Mouse (Mus musculus): ENCODE results near the gene Pusl1.

Pusl1 gene

GRCm38 (mm10) chr4:155891551-155892001, at the start of gene Pusl1, which contains the start of gene Acap3:
Gene Pusl1 (minus strand): TSS chr4:155891781.
Gene Acap3 (plus strand): TSS chr4:155891822.
- DNase-seq (ENCODE audit: low read depth, low spot score) = peak; percentile 91

GRCm38 (mm10) chr4:155932031-155932430, 40.5 kb upstream of the Pusl1 start:
- DNase-seq (ENCODE audit: low read depth, low spot score) = no peak

DNA sequence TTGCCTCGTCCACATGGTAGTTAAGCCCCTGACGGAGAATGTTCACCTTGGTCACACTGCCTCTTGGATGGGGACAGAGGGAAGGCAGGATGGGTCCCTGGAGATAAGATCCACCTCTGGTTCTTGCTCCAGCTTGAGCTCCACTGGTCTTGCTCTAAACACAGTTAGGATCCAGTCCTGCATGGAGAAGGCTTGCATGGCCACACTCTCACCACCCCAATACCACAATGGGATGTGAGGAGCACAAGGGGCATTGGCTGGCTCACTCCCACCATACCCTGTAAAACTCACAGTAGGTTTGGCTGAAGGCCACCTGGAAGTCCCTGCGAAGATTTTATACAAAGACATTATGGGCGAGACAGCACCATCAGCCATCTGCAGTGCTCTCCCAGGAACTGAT, 17.2 kb upstream of the Pusl1 start:
- no peak for DNase-seq (ENCODE audit: low read depth, low spot score)

DNA sequence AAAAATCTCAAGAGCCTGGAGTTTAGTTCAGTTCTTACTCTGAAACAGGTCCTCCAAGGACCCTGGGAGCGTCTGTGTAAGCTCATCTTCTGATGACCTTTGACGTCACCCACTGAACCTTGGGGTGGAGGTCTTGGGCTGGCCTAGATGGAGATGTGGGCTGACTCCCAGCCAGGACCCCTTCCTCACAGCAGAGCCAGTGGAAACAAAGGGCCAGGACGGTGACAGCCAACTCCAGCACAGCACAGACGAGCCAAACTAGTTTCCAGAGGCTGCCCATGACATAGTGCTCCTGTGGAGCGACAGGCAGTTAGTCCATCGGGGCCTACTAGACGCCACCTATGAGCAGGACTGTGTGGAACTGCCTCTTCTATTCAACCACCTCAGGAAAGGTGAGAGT, 16.7 kb upstream of the Pusl1 start:
- DNase-seq (ENCODE audit: low read depth, low spot score) = no peak

- no peak for DNase-seq (ENCODE audit: low read depth, low spot score)
Observed at GRCm38 (mm10) chr4:155907003-155907402, 15.4 kb upstream of the Pusl1 start.

DNA sequence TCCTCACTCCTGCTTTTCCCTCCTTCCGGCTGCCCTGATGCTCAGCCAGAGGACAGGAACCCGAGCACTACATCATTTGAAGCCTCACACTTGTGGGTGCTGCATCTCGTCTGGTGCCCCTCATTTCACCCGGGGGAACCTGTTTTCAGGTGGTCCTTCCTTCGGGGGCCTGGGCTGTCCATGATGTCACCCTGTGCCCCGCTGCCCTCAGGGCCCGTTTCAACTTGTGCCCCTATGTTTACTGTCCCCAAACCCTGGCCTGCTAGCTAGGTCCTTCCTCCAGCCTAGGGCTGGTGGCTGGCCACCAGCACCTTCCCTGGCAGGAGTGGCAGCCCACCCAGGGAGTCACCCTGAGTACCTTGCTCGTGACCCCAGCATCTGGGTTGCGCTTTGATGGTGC, 14.5 kb upstream of the Pusl1 start:
- DNase-seq (ENCODE audit: low read depth, low spot score) = no peak

- no peak for DNase-seq (ENCODE audit: low read depth, low spot score)
Observed at GRCm38 (mm10) chr4:155905634-155906033, 14.1 kb upstream of the Pusl1 start.

DNA sequence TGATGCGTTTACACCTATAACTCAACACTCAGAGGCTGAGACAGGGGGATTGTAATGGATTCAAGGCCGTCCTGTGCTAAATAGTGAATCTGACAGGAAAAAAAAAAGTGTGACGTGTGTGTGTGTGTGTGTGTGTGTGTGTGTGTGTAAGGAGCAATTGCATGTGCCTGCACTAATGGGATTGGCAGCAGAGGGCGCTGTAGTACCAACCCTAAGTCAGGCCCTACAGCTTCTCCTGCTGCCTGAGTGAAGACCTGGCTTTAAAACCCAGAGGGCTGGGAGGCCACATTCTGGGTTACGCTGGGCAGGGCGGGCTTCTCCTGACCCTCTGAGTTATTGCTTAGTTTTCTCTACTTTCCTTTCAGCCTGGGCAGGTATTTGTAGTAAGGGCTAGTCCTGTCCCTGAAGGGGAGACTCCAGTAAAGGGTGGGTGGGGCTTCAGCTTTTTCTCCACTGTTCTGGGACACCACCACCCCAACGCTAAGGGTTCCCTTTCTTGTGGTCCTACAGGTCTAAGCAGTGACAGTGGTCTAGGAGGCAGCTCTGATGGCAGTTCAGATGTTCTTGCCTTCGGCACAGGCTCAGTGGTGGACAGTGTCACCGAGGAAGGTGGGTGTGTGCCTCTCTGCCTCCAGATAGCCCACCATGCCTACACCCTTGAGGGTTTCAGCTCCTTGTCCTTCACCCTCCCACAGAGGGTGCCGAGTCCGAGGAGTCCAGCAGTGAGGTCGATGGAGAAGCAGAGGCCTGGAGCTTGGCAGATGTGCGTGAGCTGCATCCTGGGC, 12.9 kb upstream of the Pusl1 start:
- DNase-seq (ENCODE audit: low read depth, low spot score) = no peak

DNA sequence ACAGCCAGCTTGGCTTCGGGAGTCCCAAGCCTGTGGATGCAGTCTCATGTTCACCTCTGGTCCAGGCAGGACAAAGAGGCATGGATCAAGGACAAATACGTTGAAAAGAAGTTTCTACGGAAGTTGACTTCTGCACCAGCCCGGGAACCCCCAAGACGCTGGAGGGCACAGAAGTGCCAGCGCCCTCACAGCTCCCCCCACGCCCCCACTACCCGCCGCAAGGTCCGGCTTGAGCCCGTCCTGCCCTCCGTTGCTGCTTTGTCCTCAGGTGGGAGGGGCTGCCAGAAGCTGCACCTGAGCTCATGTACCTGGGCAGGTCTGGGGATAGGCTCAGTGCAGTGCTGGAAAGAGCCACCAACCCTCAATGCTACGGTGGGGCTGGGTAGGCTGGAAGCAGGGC, 11.7 kb upstream of the Pusl1 start:
- DNase-seq (ENCODE audit: low read depth, low spot score) = no peak

GRCm38 (mm10) chr4:155901205-155901604, 9.6 kb upstream of the Pusl1 start:
- DNase-seq (ENCODE audit: low read depth, low spot score) = peak; percentile 58

DNA sequence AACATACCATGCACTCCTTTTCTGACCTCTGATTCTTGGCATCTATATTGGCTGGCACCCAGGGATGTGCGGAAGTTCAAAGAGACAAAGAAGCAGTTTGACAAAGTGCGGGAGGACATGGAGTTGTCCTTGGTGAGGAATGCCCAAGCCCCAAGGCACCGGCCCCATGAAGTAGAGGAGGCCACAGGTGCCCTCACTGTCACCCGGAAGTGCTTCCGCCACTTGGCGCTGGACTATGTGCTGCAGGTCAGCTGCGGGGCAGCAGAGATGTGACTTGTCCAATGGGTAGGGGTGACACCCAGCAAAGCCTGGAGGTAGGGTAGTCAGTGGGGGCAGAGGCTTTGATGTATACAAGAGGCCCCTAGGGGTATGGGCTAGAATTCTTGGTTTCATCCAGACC, 7.8 kb upstream of the Pusl1 start:
- no peak for DNase-seq (ENCODE audit: low read depth, low spot score)

- no peak for DNase-seq (ENCODE audit: low read depth, low spot score)
Observed at GRCm38 (mm10) chr4:155898318-155898717, 6.7 kb upstream of the Pusl1 start.

DNA sequence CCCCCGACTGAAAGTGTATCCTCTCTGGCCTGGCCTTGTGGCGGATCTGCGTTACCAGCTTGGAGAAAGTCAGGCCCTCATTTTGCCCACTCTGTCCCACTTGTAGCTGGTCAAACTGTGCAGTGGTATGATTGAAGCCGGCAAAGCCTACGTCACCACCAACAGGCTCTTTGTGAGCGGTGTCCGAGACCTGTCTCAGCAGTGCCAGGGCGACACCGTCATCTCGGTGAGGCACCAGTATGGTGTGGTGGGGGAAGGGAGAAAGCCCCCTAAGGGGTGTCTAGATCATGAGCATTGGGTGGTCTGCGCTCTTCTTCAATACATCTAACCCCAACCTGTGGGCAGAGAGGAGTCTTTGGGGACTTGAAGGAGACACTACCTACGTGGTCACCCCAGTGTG, 4.9 kb upstream of the Pusl1 start:
- DNase-seq (ENCODE audit: low read depth, low spot score) = no peak

- DNase-seq (ENCODE audit: low read depth, low spot score) = no peak
Observed at GRCm38 (mm10) chr4:155895826-155896225, 4.2 kb upstream of the Pusl1 start.

- peak; percentile 67 for DNase-seq (ENCODE audit: low read depth, low spot score)
Observed at GRCm38 (mm10) chr4:155895216-155895615, 3.6 kb upstream of the Pusl1 start.

- peak; percentile 62 for DNase-seq (ENCODE audit: low read depth, low spot score)
Observed at GRCm38 (mm10) chr4:155894311-155894881, 2.8 kb upstream of the Pusl1 start.

GRCm38 (mm10) chr4:155893212-155893690, 1.7 kb upstream of the Pusl1 start:
- DNase-seq (ENCODE audit: low read depth, low spot score) = no peak

DNA sequence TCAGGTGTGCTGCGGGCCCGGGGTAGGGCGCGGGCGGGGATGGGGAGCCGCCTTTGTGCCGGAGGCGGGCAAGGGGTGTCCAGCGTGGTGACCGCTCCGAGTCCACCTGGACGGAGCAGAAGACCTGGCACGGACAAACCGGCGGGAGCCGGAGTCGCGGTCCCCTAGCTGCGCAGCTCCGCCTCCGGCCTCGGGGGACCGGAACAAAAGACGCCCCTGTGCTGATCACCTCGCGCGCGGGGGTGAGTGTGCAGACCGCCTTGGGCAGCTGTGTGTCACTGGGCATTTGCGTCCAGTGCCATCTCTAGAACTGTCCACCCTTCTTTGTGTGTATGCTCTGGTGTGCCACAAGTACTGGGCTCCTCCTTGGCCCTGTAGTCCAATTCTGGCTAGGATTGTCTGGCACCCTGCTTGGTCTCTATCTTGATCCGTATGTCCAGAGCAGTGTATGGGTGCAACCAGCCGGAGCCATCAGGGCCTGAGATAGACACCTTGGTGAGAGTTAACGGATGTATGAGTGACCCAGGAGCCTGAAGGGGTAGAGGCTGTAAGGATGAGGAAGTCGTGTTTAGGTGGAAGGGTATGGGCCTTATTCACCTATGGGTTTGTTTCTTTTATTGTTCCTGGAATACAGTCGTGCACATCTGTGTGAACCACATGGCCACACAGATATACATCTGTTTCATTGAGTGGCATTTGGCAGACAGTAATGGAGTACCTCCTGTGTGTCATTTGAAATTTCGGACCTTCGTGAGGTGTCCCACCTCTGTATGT, 1.0 kb upstream of the Pusl1 start:
- no peak for DNase-seq (ENCODE audit: low read depth, low spot score)

- DNase-seq (ENCODE audit: low read depth, low spot score) = peak; percentile 72
Observed at GRCm38 (mm10) chr4:155892017-155892416, 436 bp upstream of the Pusl1 start.

DNA sequence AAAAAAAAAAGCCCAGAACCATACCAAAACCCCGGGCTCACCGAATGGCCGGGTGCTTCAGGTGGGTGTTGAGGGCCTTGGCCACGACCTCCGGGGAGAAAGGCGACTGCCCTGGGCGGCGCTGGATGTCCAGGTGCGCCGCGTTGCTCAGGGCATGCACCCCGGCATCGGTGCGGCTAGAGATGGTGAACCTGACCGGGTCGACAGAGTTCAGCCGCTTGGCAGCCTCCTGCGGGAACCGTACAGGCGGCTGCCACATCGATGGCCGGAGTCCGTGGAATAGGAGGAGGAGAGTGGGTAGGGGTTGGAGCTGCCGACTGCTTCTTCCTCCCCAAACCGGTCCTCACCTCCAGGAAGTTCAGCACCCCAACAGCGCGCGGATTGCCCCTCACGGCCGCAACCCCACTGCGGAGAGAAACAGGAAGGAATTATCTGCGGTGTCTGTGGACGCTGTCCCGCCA, 540 bp downstream of the Pusl1 start:
- no peak for DNase-seq (ENCODE audit: low read depth, low spot score)

GRCm38 (mm10) chr4:155889316-155889715, 2.3 kb downstream of the Pusl1 start:
- no peak for DNase-seq (ENCODE audit: low read depth, low spot score)

GRCm38 (mm10) chr4:155888181-155888580, 3.4 kb downstream of the Pusl1 start:
- no peak for DNase-seq (ENCODE audit: low read depth, low spot score)
